13 mouse cellular contexts compared by ENCODE assay signal in the genomic region with DNA sequence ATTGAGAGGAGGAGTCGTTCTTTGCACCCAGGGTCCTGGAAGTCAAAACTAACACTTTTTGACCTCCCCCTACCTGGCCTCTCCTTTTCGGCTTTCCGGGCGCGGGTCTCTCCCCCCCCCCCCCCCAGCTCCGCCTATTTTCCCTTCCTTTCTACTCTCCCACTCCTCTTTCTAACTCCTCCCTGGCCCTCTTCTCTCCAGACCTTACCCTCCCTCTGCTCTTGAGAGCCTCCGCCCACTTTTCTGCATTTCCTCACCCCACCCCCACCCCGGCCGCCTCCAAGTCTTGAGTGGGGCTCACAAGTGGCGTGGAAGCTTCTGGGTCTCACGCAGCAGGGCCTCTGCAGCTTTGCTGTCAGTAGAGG. TPM values are rescaled to one million over a fixed set of nuclear protein-coding genes. Genes with fewer than 3 reads are reported as not detected.
A peak's percentile ranks its signal among the peaks of the same experiment; 100 is the strongest.
DNase-seq lines count a peak whose midpoint lies in the region; ATAC-seq lines count a peak whose summit lies in the region.
"Had no signal": no experiment of that assay in that cellular context is flagged by ENCODE, and none has a peak within 500 bp of the region (broad histone marks: within the 10 kb centered on the region; RNA-seq: fewer than 3 reads in every experiment).

No protein-coding gene starts in this region.

- H3K27ac ChIP-seq in heart, embryonic 12.5 days (ENCODE audit: poor library complexity, severe bottlenecking): no peak overlapping the region
- H3K27ac ChIP-seq in forebrain, embryonic 13.5 days: no peak overlapping the region
- H3K27ac ChIP-seq in limb, embryonic 10.5 days: no peak overlapping the region
- no peak overlapping the region for H3K27ac ChIP-seq in stomach, embryonic 14.5 days (ENCODE audit: low read length)
- H3K27ac ChIP-seq: lung, embryonic 15.5 days had no signal

- H3K9me3 ChIP-seq in heart, embryonic 12.5 days (replicated peaks): no peaks in the 10 kb centered on the region
- no peaks in the 10 kb centered on the region for H3K9me3 ChIP-seq in forebrain, embryonic 13.5 days (replicated peaks)
- no peaks in the 10 kb centered on the region for H3K9me3 ChIP-seq in limb, embryonic 10.5 days (replicated peaks)
- no peaks in the 10 kb centered on the region for H3K9me3 ChIP-seq in stomach, embryonic 14.5 days (ENCODE audit: control insufficient read depth, low read depth, low read length)
- H3K9me3 ChIP-seq: lung, embryonic 15.5 days had no signal

- peak overlapping the region; percentile 42; the same call in 1 of the 2 replicates for H3K4me3 ChIP-seq in heart, embryonic 12.5 days
- H3K4me3 ChIP-seq in forebrain, embryonic 13.5 days: peak overlapping the region; percentile 44; the same call in 1 of the 2 replicates
- H3K4me3 ChIP-seq in limb, embryonic 10.5 days: peak overlapping the region; percentile 49
- H3K4me3 ChIP-seq in stomach, embryonic 14.5 days (ENCODE audit: low read depth, low read length): peak overlapping the region; percentile 35

- DNase-seq in heart, postnatal 36 days: no peak
- no peak for DNase-seq in limb, embryonic 10.5 days (ENCODE audit: low spot score)
- DNase-seq in left cerebral cortex, adult 9 months (ENCODE audit: low spot score in 2 of 2): no peak
- no peak for DNase-seq in adrenal gland, postnatal 4 days (ENCODE audit: low spot score in 2 of 2)
- DNase-seq: layer of hippocampus, adult 9-11 months had no signal

- H3K4me1 ChIP-seq in heart, embryonic 12.5 days (replicated peaks): peaks cover 26% of the 10 kb centered on the region
- H3K4me1 ChIP-seq in forebrain, embryonic 13.5 days: peaks cover 28% of the 10 kb centered on the region
- H3K4me1 ChIP-seq in limb, embryonic 10.5 days: peaks cover 27% of the 10 kb centered on the region
- H3K4me1 ChIP-seq in stomach, embryonic 14.5 days (ENCODE audit: control insufficient read depth, insufficient read depth, low read length): 0 out of 2 replicates have a peak, but pooled peaks cover 3% of the 10 kb centered on the region

- no peaks in the 10 kb centered on the region for H3K36me3 ChIP-seq in heart, embryonic 12.5 days
- no peaks in the 10 kb centered on the region for H3K36me3 ChIP-seq in forebrain, embryonic 13.5 days (ENCODE audit: poor library complexity, severe bottlenecking)
- no peaks in the 10 kb centered on the region for H3K36me3 ChIP-seq in limb, embryonic 10.5 days
- no peaks in the 10 kb centered on the region for H3K36me3 ChIP-seq in stomach, embryonic 14.5 days (ENCODE audit: control insufficient read depth, insufficient read depth, low read length)
- H3K36me3 ChIP-seq: lung, embryonic 15.5 days had no signal

- intact Hi-C loops in heart, postnatal 36 days (cut with DNase I): no loop called here

- peaks cover 86% of the 10 kb centered on the region for H3K27me3 ChIP-seq in heart, embryonic 12.5 days (replicated peaks)
- H3K27me3 ChIP-seq in forebrain, embryonic 13.5 days: peaks cover 90% of the 10 kb centered on the region
- peaks cover 82% of the 10 kb centered on the region for H3K27me3 ChIP-seq in limb, embryonic 10.5 days (ENCODE audit: low read depth, poor library complexity, severe bottlenecking)
- peaks cover 57% of the 10 kb centered on the region for H3K27me3 ChIP-seq in stomach, embryonic 14.5 days (ENCODE audit: control insufficient read depth, insufficient read depth, low read length)

- ATAC-seq in heart, embryonic 12.5 days (ENCODE audit: insufficient number of reproducible peaks, low FRiP score): no peak
- no peak for ATAC-seq in forebrain, embryonic 13.5 days
- no peak for ATAC-seq in stomach, embryonic 14.5 days (ENCODE audit: insufficient number of reproducible peaks, insufficient read depth, low FRiP score, low read depth)
- ATAC-seq in megakaryocyte-erythroid progenitor cell, adult 5-6 weeks (replicated peaks; ENCODE audit: low FRiP score, low TSS enrichment, poor library complexity, severe bottlenecking): no peak

- H3K4me2 ChIP-seq in heart, embryonic 12.5 days: peak overlapping the region; percentile 64; the same call in 1 of the 2 replicates
- H3K4me2 ChIP-seq in forebrain, embryonic 13.5 days: peak overlapping the region; percentile 75
- peak overlapping the region; percentile 63 for H3K4me2 ChIP-seq in stomach, embryonic 14.5 days (replicated peaks; ENCODE audit: low read depth, low read length)

- H3K9ac ChIP-seq in heart, embryonic 12.5 days: no peak overlapping the region
- H3K9ac ChIP-seq in forebrain, embryonic 13.5 days: no peak overlapping the region
- H3K9ac ChIP-seq in stomach, embryonic 14.5 days (replicated peaks; ENCODE audit: low read depth, low read length): no peak overlapping the region
- H3K9ac ChIP-seq: lung, embryonic 15.5 days had no signal

- WGBS in heart, embryonic 12.5 days: 4% methylated on average over 7 of the region's 11 CpGs
- whole genome bisulfite sequencing in forebrain, embryonic 13.5 days: under 1% methylated on average over 9 of the region's 11 CpGs
- WGBS in limb, embryonic 10.5 days: 4% methylated on average over 7 of the region's 11 CpGs
- WGBS in stomach, embryonic 14.5 days: 1% methylated on average over 9 of the region's 11 CpGs

RNA-seq across cellular contexts. Expression of a gene that starts 0.3 kb away (rescaled TPM):
- polyA plus RNA-seq in heart, embryonic 12.5 days (2016; fragmentation: Nextera tagmentation; extraction: Ambion mirVana): not detected in 2 replicates
- total RNA-seq in heart, postnatal 36 days (2021): not detected
- polyA plus RNA-seq in forebrain, embryonic 13.5 days (2015; fragmentation: Nextera tagmentation; extraction: Ambion mirVana): 0.15 TPM in 1 of 2 replicates, not detected in the other
- polyA plus RNA-seq in limb, embryonic 10.5 days (2016; fragmentation: Nextera tagmentation; extraction: Ambion mirVana): not detected in 2 replicates
- 0.66 and 0.90 TPM in 2 replicates for polyA plus RNA-seq in stomach, embryonic 14.5 days (2014; fragmentation: Nextera tagmentation; extraction: Ambion mirVana)
- total RNA-seq in megakaryocyte-erythroid progenitor cell, adult 5-6 weeks (2014; fragmentation: Nextera tagmentation): not detected in 2 replicates
- total RNA-seq in megakaryocyte-erythroid progenitor cell, adult 5-6 weeks (2017): not detected in 2 replicates
- total RNA-seq in adrenal gland, postnatal 4 days (2021): under 1 TPM in 1 of 2 experiments, not detected in 1; 0.34 TPM
- total RNA-seq: neutrophil, adult 5-6 weeks had no signal
- polyA plus RNA-seq: C2C12; heart, postnatal 0 days had no signal

RNA-seq across cellular contexts. Expression of a gene that starts 0.8 kb away (rescaled TPM):
- polyA plus RNA-seq in heart, embryonic 12.5 days (2016; fragmentation: Nextera tagmentation; extraction: Ambion mirVana): 0.15 TPM in 2 replicates
- total RNA-seq in heart, postnatal 36 days (2021): under 1 TPM in 1 of 2 experiments, not detected in 1; 0.17 TPM
- polyA plus RNA-seq in forebrain, embryonic 13.5 days (2015; fragmentation: Nextera tagmentation; extraction: Ambion mirVana): 0.33 and 0.35 TPM in 2 replicates
- polyA plus RNA-seq in limb, embryonic 10.5 days (2016; fragmentation: Nextera tagmentation; extraction: Ambion mirVana): not detected in 2 replicates
- 4.9 and 5.5 TPM in 2 replicates for polyA plus RNA-seq in stomach, embryonic 14.5 days (2014; fragmentation: Nextera tagmentation; extraction: Ambion mirVana)
- not detected in 2 replicates for total RNA-seq in megakaryocyte-erythroid progenitor cell, adult 5-6 weeks (2014; fragmentation: Nextera tagmentation)
- total RNA-seq in megakaryocyte-erythroid progenitor cell, adult 5-6 weeks (2017): not detected in 2 replicates
- under 1 TPM; 0.34 to 0.36 TPM for total RNA-seq in adrenal gland, postnatal 4 days (2021)
- total RNA-seq: neutrophil, adult 5-6 weeks had no signal
- polyA plus RNA-seq: C2C12; heart, postnatal 0 days had no signal

RNA-seq across cellular contexts. Expression of a gene that starts 47.8 kb away (rescaled TPM):
- polyA plus RNA-seq in heart, embryonic 12.5 days (2016; fragmentation: Nextera tagmentation; extraction: Ambion mirVana): 15.1 and 19.6 TPM in 2 replicates
- 1 to 10 TPM; 3.4 to 4.5 TPM for total RNA-seq in heart, postnatal 36 days (2021)
- 25.2 and 28.4 TPM in 2 replicates for polyA plus RNA-seq in forebrain, embryonic 13.5 days (2015; fragmentation: Nextera tagmentation; extraction: Ambion mirVana)
- polyA plus RNA-seq in limb, embryonic 10.5 days (2016; fragmentation: Nextera tagmentation; extraction: Ambion mirVana): 22.5 and 31.4 TPM in 2 replicates
- polyA plus RNA-seq in stomach, embryonic 14.5 days (2014; fragmentation: Nextera tagmentation; extraction: Ambion mirVana): 18.6 and 20.1 TPM in 2 replicates
- total RNA-seq in megakaryocyte-erythroid progenitor cell, adult 5-6 weeks (2014; fragmentation: Nextera tagmentation): 22.7 TPM in 2 replicates
- 20.9 and 27.3 TPM in 2 replicates for total RNA-seq in megakaryocyte-erythroid progenitor cell, adult 5-6 weeks (2017)
- total RNA-seq in adrenal gland, postnatal 4 days (2021): 10 to 100 TPM; 12.1 to 13.0 TPM
